Mouse (Mus musculus) kidney, adult 10 weeks (tissue): ENCODE results near the gene Cpxm2. TPM values are rescaled to one million over a fixed set of nuclear protein-coding genes. Genes with fewer than 3 reads are reported as not detected.

Experiments
- polyA plus RNA-seq: library from polyadenylated mRNA; stranded (reverse); fragments of 350-450 nt; fragmentation: Illumina TruSeq; extraction: RNeasy Lipid Tissue Mini Kit (QIAGEN cat#74804); gene quantifications from one replicate; pipeline ENCODE4 v1.2.3, GENCODE M21; 2014; ENCODE audit warnings: low read depth, low replicate concordance

The Cpxm2 gene
- 1.3 TPM for polyA plus RNA-seq

DNA sequence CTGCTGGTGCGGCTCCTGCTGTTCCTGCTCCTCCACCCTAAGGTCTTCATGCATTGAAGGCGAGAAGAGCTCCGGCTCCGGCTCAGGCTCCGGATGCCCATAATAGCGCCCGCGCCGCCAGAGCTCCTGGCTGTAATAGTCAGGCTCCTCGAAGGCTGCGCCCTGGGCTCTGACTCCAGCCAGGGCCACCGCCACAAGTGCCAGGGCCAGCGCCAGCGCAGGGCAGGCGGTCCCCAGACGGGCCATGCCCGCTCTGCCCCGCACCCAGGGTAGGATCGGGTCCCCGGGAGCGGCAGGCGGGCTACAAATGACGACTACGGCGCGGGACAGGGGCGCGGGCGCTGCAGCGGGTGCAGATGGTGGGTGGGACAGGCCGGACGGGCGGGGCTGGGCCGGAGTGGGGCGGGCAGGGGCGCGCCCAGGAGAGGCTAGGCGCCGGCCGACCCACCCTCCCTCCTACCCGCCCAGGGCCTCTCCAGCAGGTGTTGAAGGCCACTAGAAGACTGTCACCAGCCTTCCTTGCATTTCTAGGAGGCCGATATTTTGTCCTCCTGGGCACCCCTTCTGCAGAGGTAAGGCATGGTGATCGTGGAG is at the start of gene Cpxm2:
Cpxm2 (minus strand) TSS at position 372 of the 594 bp plus-strand sequence.

Other genes with a start within 250 kb of the Cpxm2 start
- gene Gpr26, start 188.3 kb downstream of the Cpxm2 start, polyA plus RNA-seq: not detected
- gene Chst15, start 162.5 kb upstream of the Cpxm2 start, polyA plus RNA-seq: 13.8 TPM